Mouse (Mus musculus): Measurements from ENCODE around the gene Trappc6a.

DNA sequence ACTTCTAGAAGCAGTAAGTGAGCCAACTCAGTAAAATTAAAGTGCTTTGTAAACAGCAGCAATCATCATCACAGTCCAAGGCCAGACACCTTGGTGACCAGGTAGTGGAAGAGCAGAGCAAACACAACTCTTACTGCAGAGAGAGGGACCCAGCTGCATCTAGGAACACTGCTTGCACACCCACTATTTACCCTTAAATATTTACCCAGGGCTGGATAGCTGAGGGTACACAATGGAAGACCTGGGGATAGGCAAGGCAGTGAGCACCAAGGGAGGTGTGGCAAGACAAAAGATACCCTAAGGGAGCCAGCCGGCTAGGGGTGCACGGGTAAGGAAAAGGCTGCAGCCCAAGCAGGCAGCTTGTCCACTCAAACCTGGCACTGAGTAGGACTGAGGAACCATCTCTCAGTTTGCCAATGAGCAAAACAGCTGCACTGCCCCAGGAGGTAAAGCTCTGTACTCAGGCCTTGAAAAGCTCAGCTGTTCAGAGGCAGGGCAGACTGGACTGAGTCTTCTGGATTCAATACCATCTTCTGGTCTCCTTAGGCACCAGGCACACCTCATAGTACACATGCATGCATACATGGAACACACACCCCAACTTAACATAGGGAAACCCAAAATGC lies 39.3 kb downstream of the Trappc6a start:
- TF ChIP-seq POLR2A (IDR thresholded peaks at IDR 0.05; ENCODE audit: borderline replicate concordance, extremely low read depth, insufficient read depth, insufficient read length, poor library complexity, severe bottlenecking) = no peak
- no peak for TF ChIP-seq CTCF (IDR thresholded peaks at IDR 0.05; ENCODE audit: borderline replicate concordance, extremely low read depth, insufficient read depth, insufficient read length)

All from brain, embryonic 14.5 days (tissue).